Mouse (Mus musculus) cerebellum, adult 11-12 months (tissue): ENCODE data around the gene Rgs13.

Experiments
- DNase-seq: peaks from one replicate; pipeline ENCODE4 v3.0.0; 2022

Gene Rgs13

DNA sequence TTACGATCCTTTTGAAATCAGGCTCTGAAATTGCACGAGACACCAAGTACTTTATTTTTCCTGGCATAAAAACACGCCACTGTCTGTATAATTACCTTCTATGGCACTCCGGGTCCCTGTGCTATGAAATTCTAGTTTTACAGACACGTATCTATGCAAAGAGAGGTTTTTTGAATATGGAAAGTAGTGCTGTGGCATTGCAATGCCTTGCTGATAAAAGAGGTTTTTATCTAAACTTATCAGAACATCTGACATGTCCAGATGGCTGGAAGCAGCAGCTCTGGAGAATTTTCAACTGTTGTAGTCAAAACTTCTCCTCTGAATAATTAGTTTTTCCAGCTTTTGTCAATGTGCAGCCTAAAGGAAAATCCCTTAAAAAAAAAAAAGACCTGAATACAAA lies at the start of gene Rgs13:
Gene Rgs13, minus strand, starts transcription at position 207 of the 400 bp plus-strand sequence.
- DNase-seq: no peak

DNA sequence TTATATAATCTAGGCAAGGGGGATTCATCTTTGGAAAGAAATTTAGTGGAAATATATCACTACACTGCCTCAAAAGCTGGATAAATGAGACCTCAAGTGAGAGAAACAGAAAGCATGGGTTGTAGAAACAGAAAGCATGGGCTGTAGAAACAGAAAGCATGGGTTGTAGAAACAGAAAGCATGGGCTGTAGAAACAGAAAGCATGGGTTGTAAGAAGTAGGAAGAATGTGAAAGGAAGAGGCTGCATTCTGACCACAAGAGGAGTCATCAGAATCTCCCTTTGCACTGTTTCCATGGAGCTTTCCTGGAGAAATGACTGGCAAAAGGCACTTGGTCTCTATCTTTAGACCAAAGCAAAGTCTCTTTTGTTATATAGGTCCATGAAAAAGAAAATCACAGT lies 38.1 kb upstream of the Rgs13 start:
- DNase-seq: no peak

DNA sequence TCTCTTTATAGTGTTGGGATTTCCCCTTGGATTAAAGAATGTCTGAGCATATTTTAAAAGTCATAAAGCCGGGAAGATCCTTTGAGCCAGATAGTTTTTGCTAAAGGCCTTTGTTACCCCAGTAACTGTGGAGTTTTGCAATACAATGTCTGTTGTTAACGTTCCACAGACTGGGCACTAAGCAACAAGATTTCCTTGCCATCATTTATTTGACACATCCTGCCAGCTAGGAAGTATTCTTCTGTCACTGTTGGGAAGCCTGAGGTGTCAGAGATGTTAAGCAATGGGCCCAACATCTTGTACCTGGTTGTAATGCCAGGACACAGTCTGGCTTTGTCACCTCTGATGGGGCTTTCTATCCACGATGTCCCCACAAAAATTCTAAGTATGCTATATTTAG lies 33.7 kb upstream of the Rgs13 start:
- DNase-seq: no peak

DNA sequence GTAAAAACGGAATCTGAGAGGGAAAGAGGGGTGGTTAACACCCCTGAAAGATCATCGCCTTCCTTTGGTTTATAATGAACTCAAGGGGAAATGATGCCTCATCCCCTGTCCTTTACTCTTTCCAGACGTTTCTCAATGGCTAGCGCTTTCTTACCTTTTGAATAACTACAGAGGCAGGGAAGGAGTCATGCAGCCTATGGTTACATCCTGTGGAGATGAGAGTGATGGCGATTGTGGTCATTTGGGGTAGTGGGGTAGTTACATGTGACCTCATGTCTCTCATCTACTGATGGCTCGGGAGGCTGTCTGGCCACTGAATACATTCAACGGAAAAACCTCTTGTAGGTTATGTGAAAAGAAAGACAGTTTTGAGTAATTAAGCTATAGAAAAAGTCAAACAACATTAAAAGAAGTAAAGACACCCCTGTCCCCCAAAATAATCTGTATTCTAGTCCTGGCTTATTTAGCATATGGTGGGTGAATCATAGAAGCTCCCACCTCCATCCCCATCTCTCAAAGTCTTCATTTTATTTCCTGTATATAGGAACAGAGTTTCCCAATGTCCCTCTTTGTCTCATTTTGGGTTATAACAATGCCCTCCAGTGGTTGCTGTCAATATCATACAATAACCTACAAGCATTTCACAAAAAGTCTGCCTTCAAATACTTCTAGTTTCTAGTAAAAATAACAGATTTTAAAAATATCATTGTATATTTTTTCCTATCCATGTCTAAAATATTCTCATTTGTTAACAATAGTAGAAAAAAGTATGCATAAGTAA lies 29.3 kb upstream of the Rgs13 start:
- no peak for DNase-seq

DNA sequence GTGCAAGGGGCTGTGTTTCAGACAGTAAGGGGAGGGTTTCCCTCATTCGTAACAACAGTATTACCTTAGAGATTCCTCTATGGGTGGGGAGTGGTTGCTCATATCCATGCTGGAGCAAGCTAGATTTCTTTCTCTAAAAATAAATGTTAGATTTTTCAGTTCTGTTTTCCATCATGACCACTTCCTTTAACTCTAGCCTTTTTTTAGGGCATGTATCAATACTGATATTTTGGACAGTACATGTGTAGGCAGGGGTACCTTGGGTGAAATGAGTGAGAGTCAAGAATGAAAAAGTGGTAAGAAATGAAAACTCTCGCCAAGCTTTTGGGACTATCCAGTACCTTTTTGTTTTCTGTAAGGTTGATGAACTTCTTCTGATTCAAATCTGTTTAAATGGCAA lies 27.6 kb upstream of the Rgs13 start:
- DNase-seq: no peak

DNA sequence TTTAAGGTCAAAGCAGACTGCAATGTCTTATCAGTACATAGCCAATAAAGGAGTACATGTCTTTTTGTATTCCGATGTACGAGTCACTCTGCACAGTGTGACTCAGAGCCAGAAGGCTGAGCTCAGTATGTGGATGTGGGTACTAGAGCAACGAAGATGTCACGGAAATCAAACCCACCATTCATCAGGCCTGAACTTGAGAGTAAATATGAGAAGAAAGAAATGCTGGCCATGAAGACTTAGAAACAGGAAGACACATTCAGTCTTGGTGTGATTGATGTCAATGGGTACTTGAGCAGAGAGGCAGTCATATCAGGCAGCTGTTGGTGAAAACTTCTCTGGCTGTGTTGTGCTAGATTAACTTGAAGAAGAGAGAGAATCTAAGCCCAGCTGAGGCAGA lies 25.8 kb upstream of the Rgs13 start:
- no peak for DNase-seq

DNA sequence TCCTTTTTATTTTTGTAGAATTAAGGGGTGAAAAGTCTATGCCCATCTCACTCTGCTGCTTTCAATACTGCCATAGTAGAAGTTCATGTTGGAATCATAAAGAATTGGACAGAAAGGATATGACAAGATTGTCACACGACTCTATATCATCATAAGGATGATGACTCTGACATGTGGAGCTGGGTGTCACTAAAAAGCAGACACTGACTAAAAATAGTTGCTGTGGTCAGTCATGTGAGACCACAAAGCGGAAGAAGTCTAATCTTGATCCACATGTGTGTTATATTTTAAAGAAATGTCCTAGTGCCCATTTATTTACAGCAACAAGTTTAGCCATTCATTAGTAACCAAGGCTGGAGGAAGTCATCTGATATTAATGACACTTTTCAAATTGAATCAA lies 23.3 kb upstream of the Rgs13 start:
- DNase-seq: no peak

DNA sequence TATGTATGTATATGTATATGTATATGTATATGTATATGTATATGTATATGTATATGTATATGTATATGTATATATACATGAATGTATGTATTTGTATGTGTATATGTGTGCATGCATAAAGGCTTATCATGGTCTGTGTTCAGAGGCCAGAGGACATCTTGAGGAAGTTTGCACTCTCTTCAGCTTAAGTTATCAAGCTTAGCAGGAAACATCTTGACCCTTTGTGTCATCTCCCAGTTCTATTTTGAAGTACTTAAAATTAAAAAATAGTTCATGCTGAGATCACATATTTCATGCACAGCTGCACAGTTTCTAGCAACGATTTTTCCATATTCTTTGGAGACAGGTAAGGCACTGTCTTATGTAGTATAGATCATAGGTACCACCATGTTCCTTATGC lies 22.4 kb upstream of the Rgs13 start:
- DNase-seq: no peak

DNA sequence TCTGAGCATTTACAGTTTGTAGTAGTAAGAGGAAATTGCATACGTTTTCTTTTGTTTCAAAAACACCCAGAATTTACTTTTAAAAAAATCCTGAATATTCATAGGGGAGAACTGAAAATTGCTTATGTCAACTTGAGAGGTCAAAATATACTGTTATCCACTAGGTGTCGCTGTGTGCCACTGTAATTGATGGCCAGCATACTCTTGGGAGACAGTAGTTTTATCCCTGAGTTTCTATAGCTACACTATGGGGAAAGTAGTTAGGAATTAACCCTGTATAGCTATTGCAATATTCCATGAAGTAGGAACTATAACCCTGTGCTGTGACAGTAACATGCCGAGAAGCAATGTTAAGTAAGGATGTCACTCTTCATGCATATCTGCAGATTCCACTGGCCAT lies 20.5 kb upstream of the Rgs13 start:
- no peak for DNase-seq

DNA sequence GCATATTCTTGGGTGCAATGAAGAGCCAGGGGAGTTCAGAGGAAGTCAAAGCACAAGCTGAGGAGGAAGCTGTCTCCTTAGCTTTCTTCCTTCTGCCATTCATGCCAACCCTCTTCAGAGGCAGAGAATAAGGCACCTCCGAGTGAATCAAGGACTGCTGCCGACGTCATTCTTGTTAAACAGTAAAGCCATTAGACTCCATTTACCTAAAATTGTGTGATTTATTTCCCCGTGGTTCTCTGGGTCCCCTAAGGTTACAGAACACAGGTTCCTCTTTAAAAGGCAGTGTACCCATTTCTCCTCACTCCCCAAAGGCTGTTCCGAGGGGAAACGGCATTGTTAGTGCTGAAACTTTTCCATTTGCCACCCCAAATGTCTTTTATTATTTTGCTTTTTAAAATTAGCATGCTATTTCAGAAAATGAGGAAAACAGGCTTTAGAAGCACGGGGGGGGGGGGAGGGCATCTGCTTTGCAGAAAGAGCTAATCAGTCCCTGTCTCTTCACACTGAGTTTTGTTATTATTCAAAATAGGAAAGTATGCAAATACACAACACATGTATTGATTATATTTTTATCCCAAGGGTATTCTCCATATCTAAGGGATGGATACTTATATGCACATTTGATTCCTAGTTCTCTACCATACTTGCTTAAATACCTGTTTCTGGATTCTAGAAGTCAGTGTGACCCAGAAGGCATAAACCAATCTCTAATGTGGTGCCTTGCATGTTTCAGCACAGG lies 9.7 kb upstream of the Rgs13 start:
- no peak for DNase-seq

DNA sequence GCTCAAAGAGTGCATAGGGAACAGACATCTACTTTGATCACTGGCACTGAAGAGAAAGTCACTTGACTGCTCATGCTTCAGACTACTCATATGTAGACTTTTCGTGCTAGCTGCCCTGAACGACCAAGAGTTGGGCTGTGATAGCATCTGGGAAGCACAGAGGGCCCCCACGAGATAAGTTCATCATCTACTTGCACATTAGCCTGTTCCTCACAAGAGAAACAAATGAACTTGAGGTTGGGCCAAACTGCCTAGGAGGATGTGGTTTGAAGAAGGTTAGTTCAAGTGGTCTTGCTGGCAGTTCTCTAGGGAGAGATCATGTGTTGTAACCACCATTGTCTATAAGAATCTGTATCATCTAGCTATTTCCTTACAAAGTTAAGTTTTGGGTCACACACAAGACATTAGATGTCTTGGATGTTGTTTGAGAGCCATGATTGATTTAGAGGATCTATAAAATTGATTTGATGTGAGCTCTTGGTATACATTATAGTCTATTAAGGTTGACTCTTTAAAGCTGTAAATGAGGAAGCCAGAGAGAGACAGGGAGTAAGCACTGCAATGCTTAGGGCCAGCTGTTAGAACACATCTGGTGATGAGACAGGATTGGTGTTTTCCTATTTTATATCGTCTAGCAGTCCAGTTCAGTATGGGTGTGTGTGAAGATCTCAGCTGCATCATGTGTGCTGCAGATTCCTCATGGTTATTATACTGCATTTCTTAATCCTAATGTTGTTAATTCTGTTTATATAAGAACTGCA lies 8.0 kb upstream of the Rgs13 start:
- DNase-seq: no peak

DNA sequence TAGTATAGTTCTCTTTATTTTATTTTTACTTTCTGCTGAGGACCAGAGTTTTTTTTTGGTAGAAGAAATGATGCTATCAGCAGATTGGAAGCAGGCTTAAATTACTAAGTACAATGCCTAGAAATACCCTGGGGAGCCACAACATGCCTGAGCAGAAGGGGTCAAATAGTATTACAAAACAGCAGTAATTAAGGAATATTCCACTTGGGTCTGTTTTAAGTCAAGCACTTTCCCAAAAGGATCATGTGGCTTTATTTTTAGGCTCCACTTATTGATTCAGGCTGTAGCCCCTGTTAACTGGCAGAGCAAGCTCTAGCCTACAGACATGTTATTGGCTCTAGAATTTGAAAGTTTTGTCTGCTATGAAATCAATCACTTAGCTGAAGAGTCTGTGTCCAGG lies 6.5 kb upstream of the Rgs13 start:
- no peak for DNase-seq

DNA sequence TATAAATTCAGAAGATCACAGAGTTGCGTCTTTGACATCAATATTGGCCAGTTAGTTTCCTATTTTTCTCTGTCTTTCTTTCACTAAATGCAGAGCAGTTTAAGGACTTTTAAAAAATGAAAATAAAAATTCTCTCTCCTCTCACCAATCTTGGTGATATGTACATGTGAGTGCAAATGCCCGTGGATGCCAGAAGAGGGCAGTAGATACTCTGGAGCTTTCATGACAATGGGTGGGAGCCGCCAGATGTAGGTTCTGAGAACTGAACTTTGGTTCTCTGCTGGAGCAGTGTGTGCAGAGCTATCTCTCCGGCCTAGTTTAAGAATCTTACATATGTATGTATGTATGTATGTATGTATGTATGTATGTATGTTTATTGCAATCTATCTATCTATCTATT lies 2.4 kb upstream of the Rgs13 start:
- no peak for DNase-seq

DNA sequence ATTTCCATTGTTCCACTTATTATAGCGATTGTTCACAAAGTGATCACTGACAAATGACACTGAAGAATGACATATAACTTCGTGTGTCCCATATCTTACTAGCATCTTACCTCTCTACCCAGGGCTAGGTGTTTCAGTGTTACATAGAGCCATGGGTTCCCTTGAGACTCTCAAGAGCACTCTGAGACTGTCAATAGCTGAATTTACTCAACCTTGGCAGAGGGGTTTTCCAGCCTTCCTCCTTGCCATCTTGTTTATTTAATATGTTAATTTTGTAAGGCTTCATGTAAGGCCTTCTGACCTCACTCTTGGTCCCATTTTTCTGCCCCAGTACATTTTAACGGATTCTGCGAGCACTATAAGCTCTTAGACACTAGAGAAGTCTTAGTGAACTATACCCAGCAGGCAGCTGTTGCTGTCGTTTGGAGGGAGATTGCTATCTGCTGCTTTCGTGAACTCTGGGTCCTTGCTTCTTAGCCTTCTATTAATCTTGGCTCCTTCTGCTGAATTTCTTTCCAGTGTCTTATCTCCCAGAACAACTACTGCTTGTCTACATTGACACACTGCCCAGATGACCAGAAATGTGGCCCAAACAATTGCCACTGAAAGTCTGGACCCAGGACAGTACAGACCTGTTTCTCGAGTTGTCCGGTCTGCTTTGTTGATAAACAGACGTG lies 1.2 kb upstream of the Rgs13 start:
- DNase-seq: no peak

DNA sequence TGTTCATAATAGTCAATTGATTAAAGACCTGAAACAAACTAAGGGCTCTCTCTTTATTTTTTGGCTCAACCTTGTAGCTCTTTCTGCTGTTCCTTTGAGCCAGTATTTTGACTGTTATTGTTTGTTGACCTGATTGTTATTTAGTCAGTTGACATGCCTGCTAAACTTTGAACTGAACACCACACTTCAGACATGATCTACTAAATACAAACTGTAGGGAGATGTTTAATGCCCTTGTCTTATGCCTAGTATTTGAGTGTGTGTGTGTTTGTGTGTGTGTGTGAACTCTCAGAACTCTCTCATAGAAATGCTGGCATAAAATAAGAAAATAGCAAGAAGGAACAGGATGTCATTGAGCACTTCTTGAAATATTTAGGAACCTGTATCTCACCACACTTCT lies 448 bp upstream of the Rgs13 start:
- no peak for DNase-seq

DNA sequence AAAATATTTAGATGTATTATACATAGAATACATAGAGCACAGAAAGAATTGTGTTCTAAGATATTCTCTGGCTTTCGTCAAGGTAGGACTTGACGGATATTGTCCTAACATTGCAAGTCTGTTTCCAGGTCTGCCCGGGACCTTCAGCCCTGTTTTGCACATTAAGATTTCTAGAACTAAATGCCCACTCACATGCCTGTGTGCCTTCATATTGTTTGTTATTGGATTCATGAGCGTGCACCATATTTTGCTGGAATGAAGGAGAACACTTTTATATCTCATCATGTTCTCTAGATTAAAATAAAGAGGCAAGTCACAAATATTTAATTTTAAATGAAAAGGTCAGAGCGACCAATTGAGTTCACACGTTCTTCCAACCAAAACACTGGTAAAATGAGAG lies 2.4 kb downstream of the Rgs13 start:
- no peak for DNase-seq

DNA sequence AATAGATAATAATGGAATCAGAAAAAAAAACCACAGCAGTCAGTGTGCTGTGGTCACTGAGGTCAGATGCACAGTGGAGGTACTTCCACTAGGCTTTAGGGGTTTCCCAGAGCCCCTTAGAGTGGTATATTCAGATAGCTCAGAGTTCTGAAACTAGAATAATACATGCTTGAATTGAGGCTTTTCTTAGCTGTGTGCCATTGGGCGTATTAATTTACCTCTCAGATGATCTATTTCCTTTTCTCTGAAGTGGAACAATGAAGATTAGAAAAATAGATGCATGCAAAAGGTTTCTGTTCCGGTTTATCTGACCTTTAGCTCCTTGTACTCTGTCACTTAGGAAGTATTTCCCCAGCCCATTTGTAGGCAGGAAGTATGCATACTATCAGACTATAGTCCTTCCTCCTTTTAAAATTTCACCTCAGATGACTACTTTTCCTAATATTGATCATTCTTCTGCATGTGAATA lies 3.6 kb downstream of the Rgs13 start:
- no peak for DNase-seq

DNA sequence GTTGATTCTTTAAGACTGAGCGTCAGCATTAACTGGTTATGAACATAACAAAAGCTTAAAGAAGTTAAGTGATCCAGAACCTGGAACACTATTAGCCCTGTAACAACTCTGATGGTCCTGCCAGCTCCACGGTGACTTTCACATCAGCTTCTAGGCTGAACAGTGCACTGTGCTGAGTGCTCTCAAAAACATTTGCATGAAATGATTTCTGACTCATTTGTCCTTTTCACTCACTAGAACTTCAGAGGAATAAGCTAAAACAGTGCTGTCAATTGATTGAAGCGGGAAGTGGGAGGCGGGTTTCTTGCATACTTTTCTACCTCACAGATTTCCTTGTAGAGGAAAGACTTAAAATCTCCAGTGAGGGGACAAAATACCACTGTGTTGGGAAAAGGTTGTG lies 8.3 kb downstream of the Rgs13 start:
- DNase-seq: no peak

DNA sequence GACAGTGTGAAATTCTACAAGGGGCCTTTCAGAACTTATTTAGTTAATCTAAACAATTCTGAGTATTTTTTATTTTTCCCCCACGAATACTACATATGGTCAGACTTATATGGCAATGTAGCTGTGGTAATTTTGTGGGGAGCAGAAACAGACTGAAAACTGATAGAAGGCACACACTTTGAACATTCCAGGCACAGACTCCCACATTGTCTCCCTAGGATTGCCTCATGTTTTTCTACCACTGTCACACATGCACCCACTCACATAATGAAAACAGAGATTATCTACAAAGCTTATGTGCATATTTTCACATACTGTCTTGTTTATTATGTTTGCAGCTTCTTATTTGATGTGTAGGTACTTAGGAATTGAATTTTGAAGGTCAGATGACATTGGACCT lies 9.4 kb downstream of the Rgs13 start:
- no peak for DNase-seq

DNA sequence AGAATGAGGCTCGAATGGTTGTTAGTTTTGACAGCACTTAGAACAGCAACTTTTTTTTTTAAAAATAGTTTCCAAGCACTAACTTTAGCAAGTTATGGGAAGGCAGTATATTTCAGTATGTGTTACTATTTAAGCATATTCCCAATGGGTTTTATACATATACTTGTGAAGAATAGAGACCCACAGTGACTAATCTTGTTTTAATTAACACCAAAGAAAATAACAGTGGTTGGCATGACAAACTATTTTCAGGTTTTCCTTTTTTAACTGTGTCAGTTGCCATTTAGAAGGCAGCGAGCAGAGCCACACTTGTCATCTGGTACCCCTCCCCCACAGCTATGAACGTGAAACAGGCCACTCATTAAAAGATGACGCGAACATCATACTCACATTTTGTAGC lies 10.3 kb downstream of the Rgs13 start:
- no peak for DNase-seq

DNA sequence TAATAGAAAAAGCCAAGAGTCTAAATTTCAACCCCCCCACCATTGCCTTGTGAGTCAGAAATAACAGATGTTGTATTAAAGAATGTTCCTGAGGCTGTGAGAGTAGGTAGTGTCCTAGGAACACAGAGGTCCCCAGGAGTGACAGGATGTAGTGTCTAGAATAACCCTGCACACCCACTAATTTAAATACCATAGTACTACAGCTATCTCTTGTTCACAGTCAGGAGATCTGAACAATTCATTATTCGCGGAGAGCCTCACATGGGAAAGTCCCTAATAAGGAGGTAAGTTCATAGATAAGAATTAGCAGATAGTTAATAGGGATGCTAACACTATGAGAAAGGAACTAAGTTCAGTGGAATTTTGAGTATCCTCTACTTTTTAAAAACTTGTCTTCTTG lies 10.9 kb downstream of the Rgs13 start:
- no peak for DNase-seq

DNA sequence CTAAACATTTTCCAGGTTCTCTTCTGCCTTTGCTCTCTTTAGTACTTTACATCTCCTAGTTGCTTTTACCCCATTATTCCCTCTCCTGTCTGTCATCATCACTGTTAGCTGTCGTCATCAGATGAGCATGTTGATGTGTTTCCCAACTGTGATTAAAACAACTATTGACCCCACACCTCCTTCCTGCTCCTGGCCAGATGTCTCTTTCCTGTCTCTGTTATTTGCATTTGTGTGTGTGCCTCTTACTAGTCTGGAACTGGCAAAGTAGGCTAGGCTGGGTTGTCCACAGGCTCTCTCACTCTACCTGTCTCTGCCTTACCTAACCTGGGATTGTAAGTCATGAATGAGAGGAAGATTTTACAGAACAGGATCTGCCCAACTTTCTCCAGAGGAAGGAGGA lies 24.6 kb downstream of the Rgs13 start:
- DNase-seq: no peak

DNA sequence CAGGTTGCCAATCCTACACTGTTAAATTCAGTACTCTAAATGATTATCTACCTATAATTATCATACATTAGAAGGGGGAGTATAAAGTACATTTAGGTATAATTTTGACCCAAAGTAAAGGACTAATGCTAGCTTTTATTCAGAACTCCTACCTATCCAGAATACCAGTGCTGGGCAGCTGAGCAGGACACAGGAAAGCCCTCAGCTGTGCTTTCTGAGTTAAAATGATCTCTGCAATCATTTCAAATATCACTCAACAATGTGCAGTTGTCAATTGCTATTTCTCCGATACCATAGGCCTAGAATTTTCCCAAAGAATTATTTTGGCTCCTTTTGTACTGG lies 25.0 kb downstream of the Rgs13 start:
- DNase-seq: no peak
